Mouse (Mus musculus) liver, embryonic 12.5 days (tissue): Measurements from ENCODE around the gene A630023A22Rik. TPM values are rescaled to one million over a fixed set of nuclear protein-coding genes. Genes with fewer than 3 reads are reported as not detected.

ENCODE experiments used
- ATAC-seq: fragments of 200-750 bp; cut with Nextera tagmentation; 2 replicates; pipeline ENCODE4 v1.8.0; 2017; ENCODE audit warnings: moderate number of reproducible peaks, mild to moderate bottlenecking, moderate library complexity
- H3K27ac ChIP-seq: fragments of 300-500 bp; sonication (generic); 2 replicates; pipeline ENCODE4 v1.5.1; 2016; ENCODE audit warnings: mild to moderate bottlenecking
- H3K27me3 ChIP-seq: fragments of 300-500 bp; sonication (generic); replicated peaks from 2 replicates; pipeline ENCODE4 v1.6.1; 2016; ENCODE audit warnings: mild to moderate bottlenecking, moderate library complexity
- H3K36me3 ChIP-seq: fragments of 300-500 bp; sonication (generic); 2 replicates; pipeline ENCODE4 v1.6.1; 2016; ENCODE audit warnings: mild to moderate bottlenecking, moderate library complexity
- H3K4me1 ChIP-seq: fragments of 300-500 bp; sonication (generic); 2 replicates; pipeline ENCODE4 v1.6.1; 2016
- H3K4me2 ChIP-seq: fragments of 300-500 bp; sonication (generic); 2 replicates; pipeline ENCODE4 v1.6.1; 2016; ENCODE audit warnings: mild to moderate bottlenecking, moderate library complexity
- H3K4me3 ChIP-seq: fragments of 300-500 bp; sonication (generic); 2 replicates; pipeline ENCODE4 v1.5.1; 2016; ENCODE audit warnings: mild to moderate bottlenecking, moderate library complexity
- H3K9ac ChIP-seq: fragments of 300-500 bp; sonication (generic); 2 replicates; pipeline ENCODE4 v1.6.1; 2016; ENCODE audit warnings: mild to moderate bottlenecking, moderate library complexity
- H3K9me3 ChIP-seq: fragments of 300-500 bp; sonication (generic); replicated peaks from 2 replicates; pipeline ENCODE4 v1.6.1; 2016; ENCODE audit warnings: mild to moderate bottlenecking, moderate library complexity
- WGBS: fragments of 180-500 bp; shearing (Covaris S2); methylation state at CpG from one replicate; pipeline ENCODE4 v1.1.7; 2016; ENCODE audit not compliant: insufficient replicate concordance; 5-methylcytosine and 5-hydroxymethylcytosine counted together
- polyA plus RNA-seq: library from polyadenylated mRNA; unstranded; fragments of >200 nt; fragmentation: Nextera tagmentation; extraction: Ambion mirVana; gene quantifications from 2 replicates; pipeline ENCODE4 v1.2.1, GENCODE M21; 2016

A630023A22Rik gene
- polyA plus RNA-seq, 1 experiment from 2014 or later = not detected

GRCm38 (mm10) chr14:34080321-34080997, 22.1 kb downstream of the A630023A22Rik start:
- Histone ChIP-seq H3K27ac (no peak overlapping the region), H3K4me3 (no peak overlapping the region), H3K9ac (no peak overlapping the region), H3K36me3 (no peaks in the 10 kb centered on the region), H3K4me1 (no peaks in the 10 kb centered on the region), H3K9me3 (no peaks in the 10 kb centered on the region), H3K27me3 (no peaks in the 10 kb centered on the region), H3K4me2 (no peak overlapping the region)
- WGBS = 15% methylated on average over 11 of the region's 11 CpGs
- ATAC-seq = 0 out of 2 replicates have a peak, but pooled peaks have one; percentile 24

DNA sequence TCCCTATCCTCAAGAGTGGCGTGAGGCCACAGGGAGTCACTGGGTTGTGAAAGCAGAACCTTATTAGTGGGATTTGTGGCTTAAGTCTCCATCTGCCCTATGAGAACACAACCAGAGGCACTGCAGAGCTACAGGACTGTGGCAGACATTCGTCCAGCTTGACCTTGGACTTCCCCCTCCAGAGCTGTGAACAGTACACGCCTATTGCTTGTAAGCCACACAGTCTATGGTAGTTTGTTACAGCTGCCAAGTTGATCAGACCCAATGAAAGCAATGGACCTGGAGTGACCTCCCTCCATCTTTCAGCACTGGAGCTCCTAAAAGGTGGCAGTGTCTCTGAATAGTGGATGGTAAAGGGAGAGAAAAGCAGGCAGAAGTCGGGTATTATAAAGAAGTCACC, 24.3 kb downstream of the A630023A22Rik start:
- Histone ChIP-seq H3K4me1 (no peaks in the 10 kb centered on the region), H3K4me2 (no peak overlapping the region), H3K27ac (no peak overlapping the region), H3K9me3 (no peaks in the 10 kb centered on the region), H3K36me3 (no peaks in the 10 kb centered on the region), H3K4me3 (no peak overlapping the region), H3K27me3 (no peaks in the 10 kb centered on the region), H3K9ac (no peak overlapping the region)
- 39% methylated on average over 4 of the region's 4 CpGs for WGBS
- no peak for ATAC-seq

DNA sequence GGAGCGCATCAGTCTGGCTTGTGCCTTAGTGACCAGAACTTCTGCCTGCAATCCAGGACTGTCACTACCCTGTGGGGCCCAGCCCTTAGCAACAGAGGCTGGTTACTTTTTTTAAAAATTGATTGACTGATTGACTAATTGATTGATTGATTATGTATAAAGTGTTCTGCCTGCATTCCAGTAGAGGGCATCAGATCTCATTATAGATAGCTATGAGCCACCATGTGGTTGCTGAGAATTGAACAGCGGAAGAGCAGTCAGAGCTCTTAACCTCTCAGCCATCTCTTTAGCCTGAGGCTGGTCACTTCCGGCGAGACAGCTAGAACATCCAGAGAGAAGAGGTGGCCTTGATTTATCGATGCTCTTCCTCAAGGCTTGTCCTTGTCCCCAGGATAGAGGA, 25.3 kb downstream of the A630023A22Rik start:
- H3K9ac ChIP-seq = no peak overlapping the region
- no peak overlapping the region for H3K4me2 ChIP-seq
- no peaks in the 10 kb centered on the region for H3K36me3 ChIP-seq
- no peaks in the 10 kb centered on the region for H3K9me3 ChIP-seq
- H3K4me1 ChIP-seq = no peaks in the 10 kb centered on the region
- H3K4me3 ChIP-seq = no peak overlapping the region
- H3K27ac ChIP-seq = no peak overlapping the region
- no peaks in the 10 kb centered on the region for H3K27me3 ChIP-seq
- WGBS = 58% methylated on average over 5 of the region's 5 CpGs
- ATAC-seq = no peak

DNA sequence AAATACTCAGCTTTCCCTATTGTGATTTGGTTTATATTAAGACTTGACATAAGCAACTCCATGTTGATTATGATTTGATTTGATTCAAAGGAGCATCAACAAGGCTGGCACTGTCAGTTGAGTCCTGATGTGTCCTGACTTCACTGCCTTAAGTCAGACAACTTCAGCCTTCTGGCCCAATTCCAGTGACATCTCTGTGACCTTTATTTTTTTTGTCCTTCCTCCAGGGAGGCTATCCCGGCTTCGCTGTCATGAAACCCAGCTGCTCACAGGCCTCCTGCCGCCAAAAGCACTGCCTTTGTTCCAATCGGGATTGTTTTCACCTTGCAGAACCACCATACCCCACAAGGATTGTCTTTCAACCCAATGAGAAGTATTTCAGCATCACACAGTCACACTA, 27.2 kb downstream of the A630023A22Rik start:
- Histone ChIP-seq H3K27ac (no peak overlapping the region), H3K9me3 (no peaks in the 10 kb centered on the region), H3K9ac (no peak overlapping the region), H3K4me3 (no peak overlapping the region), H3K27me3 (no peaks in the 10 kb centered on the region), H3K36me3 (no peaks in the 10 kb centered on the region), H3K4me1 (no peaks in the 10 kb centered on the region), H3K4me2 (no peak overlapping the region)
- no peak for ATAC-seq
- 40% methylated on average over 4 of the region's 4 CpGs for WGBS

GRCm38 (mm10) chr14:34071665-34072064, 30.9 kb downstream of the A630023A22Rik start:
- H3K36me3 ChIP-seq = no peaks in the 10 kb centered on the region
- no peak overlapping the region for H3K9ac ChIP-seq
- H3K4me1 ChIP-seq = no peaks in the 10 kb centered on the region
- H3K4me3 ChIP-seq = no peak overlapping the region
- H3K27ac ChIP-seq = no peak overlapping the region
- no peak for ATAC-seq
- H3K27me3 ChIP-seq = no peaks in the 10 kb centered on the region
- H3K9me3 ChIP-seq = no peaks in the 10 kb centered on the region
- 61% methylated on average over 6 of the region's 6 CpGs for WGBS
- no peak overlapping the region for H3K4me2 ChIP-seq

DNA sequence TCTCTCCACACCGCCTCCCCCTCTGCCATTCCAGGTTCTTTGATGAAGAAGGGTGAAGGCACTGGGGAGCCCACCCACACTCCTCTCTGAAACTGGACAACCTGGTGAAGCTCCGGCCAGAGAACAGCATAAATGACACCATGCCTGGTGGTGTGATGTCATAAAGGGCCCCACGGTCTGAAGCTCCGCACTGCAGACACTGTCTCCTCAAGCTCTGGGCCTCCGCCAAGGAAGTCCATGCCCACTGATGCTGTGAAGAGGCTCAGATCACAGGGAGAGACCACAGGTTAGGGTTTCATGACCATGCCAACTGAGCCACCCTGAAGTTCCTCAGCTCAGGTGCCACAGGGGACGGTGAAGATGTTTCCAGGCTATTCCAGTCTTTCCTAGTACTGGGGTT, 50.0 kb downstream of the A630023A22Rik start, which contains the start of gene Antxrl:
Gene Antxrl, plus strand, starts transcription at position 192 of the 400 bp plus-strand sequence.
- Histone ChIP-seq H3K27me3 (no peaks in the 10 kb centered on the region), H3K4me3 (no peak within 1 kb of the TSS), H3K4me2 (no peak within 1 kb of the TSS), H3K4me1 (no peaks in the 10 kb centered on the region), H3K9me3 (no peaks in the 10 kb centered on the region), H3K9ac (no peak within 1 kb of the TSS), H3K27ac (no peak within 1 kb of the TSS), H3K36me3 (no peaks in the 10 kb centered on the region)
- 72% methylated on average over 6 of the region's 6 CpGs for WGBS
- ATAC-seq = no peak

- WGBS = 59% methylated on average over 5 of the region's 5 CpGs
- no peak overlapping the region for H3K27ac ChIP-seq
- H3K4me3 ChIP-seq = no peak overlapping the region
- no peak for ATAC-seq
- H3K27me3 ChIP-seq = no peaks in the 10 kb centered on the region
- no peaks in the 10 kb centered on the region for H3K9me3 ChIP-seq
- no peak overlapping the region for H3K4me2 ChIP-seq
- no peak overlapping the region for H3K9ac ChIP-seq
- H3K4me1 ChIP-seq = no peaks in the 10 kb centered on the region
- no peaks in the 10 kb centered on the region for H3K36me3 ChIP-seq
Measured at GRCm38 (mm10) chr14:34050101-34050779, 52.3 kb downstream of the A630023A22Rik start.

GRCm38 (mm10) chr14:34043341-34043740, 59.2 kb downstream of the A630023A22Rik start:
- Histone ChIP-seq H3K9me3 (no peaks in the 10 kb centered on the region), H3K4me2 (no peak overlapping the region), H3K36me3 (no peaks in the 10 kb centered on the region), H3K4me3 (no peak overlapping the region), H3K27me3 (no peaks in the 10 kb centered on the region), H3K27ac (no peak overlapping the region), H3K9ac (no peak overlapping the region), H3K4me1 (no peaks in the 10 kb centered on the region)
- WGBS = 44% methylated on average over 3 of the region's 3 CpGs
- no peak for ATAC-seq

DNA sequence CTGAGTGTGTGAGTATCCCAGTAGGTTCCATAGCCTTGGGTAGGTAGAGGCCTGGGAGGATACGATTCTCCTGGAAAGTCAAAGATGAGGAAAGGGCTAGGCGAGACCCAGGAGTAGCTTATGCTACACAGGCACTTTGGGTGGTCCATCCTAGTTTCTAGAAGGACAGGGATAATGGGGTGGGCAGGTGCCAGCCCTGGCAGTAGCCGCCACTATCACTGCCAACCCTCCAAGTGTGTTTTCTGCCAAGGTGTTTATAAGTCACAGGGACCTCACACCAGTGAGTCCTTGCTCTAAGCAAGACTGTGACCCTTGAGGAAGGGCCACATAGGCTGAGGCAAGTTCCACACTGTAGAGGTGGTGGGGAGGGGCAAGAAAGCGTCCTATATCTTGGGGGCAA, 61.3 kb downstream of the A630023A22Rik start:
- Histone ChIP-seq H3K9ac (no peak overlapping the region), H3K27me3 (no peaks in the 10 kb centered on the region), H3K4me2 (no peak overlapping the region), H3K4me3 (no peak overlapping the region), H3K4me1 (no peaks in the 10 kb centered on the region), H3K27ac (no peak overlapping the region), H3K9me3 (no peaks in the 10 kb centered on the region), H3K36me3 (no peaks in the 10 kb centered on the region)
- ATAC-seq = no peak
- 60% methylated on average over 4 of the region's 4 CpGs for WGBS

DNA sequence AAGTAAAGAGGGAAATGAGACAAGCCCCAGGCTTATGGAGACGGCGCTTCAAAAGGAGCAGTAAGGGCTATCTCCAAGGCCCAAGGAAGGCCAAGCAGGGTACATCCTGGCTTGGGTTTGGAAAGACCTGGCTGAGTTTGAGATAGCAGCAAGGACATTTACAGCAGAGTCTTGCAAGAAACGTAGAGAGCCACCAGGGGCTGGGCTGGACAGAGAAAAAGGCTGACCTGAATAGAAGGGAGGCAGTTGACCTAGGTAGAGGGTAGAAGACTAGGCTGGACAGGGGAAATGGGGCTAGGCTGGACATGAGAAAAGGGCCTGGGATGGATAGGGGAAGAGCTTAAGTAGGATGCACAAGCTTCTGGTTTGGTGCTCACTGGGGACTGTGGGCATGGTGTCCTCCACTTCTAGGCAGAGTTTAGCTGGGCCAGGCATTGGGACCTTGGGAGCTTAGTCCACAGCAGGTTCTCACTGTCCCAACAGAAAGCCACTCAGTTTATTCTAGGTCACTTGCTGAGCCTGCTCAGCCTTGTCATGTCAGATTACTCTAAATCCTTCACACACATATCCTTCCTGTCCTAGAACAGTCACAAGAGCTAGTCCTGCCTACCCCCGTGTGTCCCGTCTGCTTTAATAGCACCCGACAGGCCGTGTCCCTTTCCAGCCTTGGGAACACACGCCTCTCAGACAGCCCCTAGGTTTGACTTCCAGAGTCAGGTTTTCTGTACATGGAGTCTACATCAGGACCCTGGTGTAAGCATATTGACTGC, 68.5 kb downstream of the A630023A22Rik start:
- H3K9me3 ChIP-seq = no peaks in the 10 kb centered on the region
- H3K27me3 ChIP-seq = no peaks in the 10 kb centered on the region
- no peak overlapping the region for H3K27ac ChIP-seq
- no peak overlapping the region for H3K9ac ChIP-seq
- ATAC-seq = no peak
- 75% methylated on average over 8 of the region's 8 CpGs for WGBS
- no peaks in the 10 kb centered on the region for H3K36me3 ChIP-seq
- H3K4me1 ChIP-seq = no peaks in the 10 kb centered on the region
- H3K4me3 ChIP-seq = no peak overlapping the region
- H3K4me2 ChIP-seq = no peak overlapping the region

GRCm38 (mm10) chr14:34026710-34027109, 75.8 kb downstream of the A630023A22Rik start:
- Histone ChIP-seq H3K27ac (no peak overlapping the region), H3K36me3 (no peaks in the 10 kb centered on the region), H3K4me1 (no peaks in the 10 kb centered on the region), H3K27me3 (no peaks in the 10 kb centered on the region), H3K4me3 (no peak overlapping the region), H3K9me3 (no peaks in the 10 kb centered on the region), H3K4me2 (no peak overlapping the region), H3K9ac (no peak overlapping the region)
- 56% methylated on average over 2 of the region's 2 CpGs for WGBS
- no peak for ATAC-seq

DNA sequence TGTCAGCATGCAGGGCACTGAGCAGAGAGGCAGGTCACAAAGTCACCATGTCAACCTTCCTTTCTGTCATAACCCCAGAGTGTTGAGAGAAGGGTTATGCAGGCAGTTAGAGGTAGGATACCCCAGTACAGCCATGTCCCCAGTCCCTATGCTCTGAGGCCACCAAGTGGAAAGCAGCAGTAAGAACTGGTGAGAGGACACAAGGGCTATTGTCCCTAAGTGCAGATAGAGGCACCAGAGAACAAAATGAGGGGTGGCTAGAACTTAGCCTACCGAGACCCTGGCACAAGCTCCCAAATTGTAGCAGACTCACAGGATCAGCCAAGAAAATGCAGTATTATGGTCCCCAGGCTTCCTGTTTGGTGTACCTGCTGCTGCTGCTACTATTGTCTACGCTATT, 85.6 kb downstream of the A630023A22Rik start:
- no peaks in the 10 kb centered on the region for H3K36me3 ChIP-seq
- H3K4me1 ChIP-seq = no peaks in the 10 kb centered on the region
- 67% methylated on average over 2 of the region's 2 CpGs for WGBS
- no peaks in the 10 kb centered on the region for H3K9me3 ChIP-seq
- H3K4me3 ChIP-seq = no peak overlapping the region
- no peak overlapping the region for H3K27ac ChIP-seq
- no peak overlapping the region for H3K9ac ChIP-seq
- no peaks in the 10 kb centered on the region for H3K27me3 ChIP-seq
- H3K4me2 ChIP-seq = no peak overlapping the region
- ATAC-seq = no peak
